Mouse (Mus musculus) MEL (cell line): ENCODE measurements around the gene Sh3pxd2b. TPM values are rescaled to one million over a fixed set of nuclear protein-coding genes. Genes with fewer than 3 reads are reported as not detected.

ENCODE experiments used
- DNase-seq: peaks from one replicate; pipeline ENCODE4 v3.0.0; 2011; ENCODE audit warnings: low read depth, low spot score
- H3K27ac ChIP-seq: 2 replicates; pipeline ENCODE4 v1.5.1; 2012; ENCODE audit warnings: low read depth, mild to moderate bottlenecking, control low read depth, low read length, moderate library complexity; ENCODE audit not compliant: control insufficient read depth
- H3K27me3 ChIP-seq, 2 experiments: fragments of 150-350 bp in 1 of 2; sonication (generic) in 1 of 2; 2 replicates each; pipeline ENCODE4 v1.6.1; 2012; ENCODE audit warnings: low read length in 2 of 2, mild to moderate bottlenecking in 2 of 2, improper control_type of control experiment in 1 of 2, moderate library complexity in 1 of 2; ENCODE audit not compliant: insufficient read depth in 2 of 2, control insufficient read depth in 1 of 2
- H3K36me3 ChIP-seq, 2 experiments: 2 replicates each; pipeline ENCODE4 v1.6.1; 2012 to 2014; ENCODE audit warnings: low read length in 2 of 2, improper control_type of control experiment in 1 of 2, inconsistent platforms in 1 of 2, mild to moderate bottlenecking in 1 of 2; ENCODE audit not compliant: insufficient read depth in 2 of 2, control insufficient read depth in 1 of 2
- H3K4me1 ChIP-seq, 2 experiments: fragments of 150-350 bp in 1 of 2; sonication (generic) in 1 of 2; 2 replicates each; pipeline ENCODE4 v1.6.1; 2012; ENCODE audit warnings: low read length in 2 of 2, improper control_type of control experiment in 1 of 2, mild to moderate bottlenecking in 1 of 2; ENCODE audit not compliant: insufficient read depth in 2 of 2, control insufficient read depth in 1 of 2
- H3K4me3 ChIP-seq, 2 experiments: fragments of 150-350 bp in 1 of 2; sonication (generic) in 1 of 2; 2 replicates each; pipeline ENCODE4 v1.5.1; 2012; ENCODE audit warnings: low read depth in 2 of 2, low read length in 2 of 2, mild to moderate bottlenecking in 2 of 2, moderate library complexity in 2 of 2, control low read depth in 1 of 2, improper control_type of control experiment in 1 of 2; ENCODE audit not compliant: control insufficient read depth in 1 of 2, insufficient read depth in 1 of 2
- H3K79me2 ChIP-seq: 2 replicates; pipeline ENCODE4 v1.6.1; 2012; ENCODE audit warnings: mild to moderate bottlenecking, low read length, moderate library complexity; ENCODE audit not compliant: control insufficient read depth, poor library complexity, insufficient read depth
- H3K9ac ChIP-seq: 2 replicates; pipeline ENCODE4 v1.6.1; 2012; ENCODE audit warnings: low read depth, mild to moderate bottlenecking, control low read depth, low read length, moderate library complexity; ENCODE audit not compliant: control insufficient read depth, poor library complexity, severe bottlenecking
- H3K9me3 ChIP-seq: fragments of 150-350 bp; sonication (generic); replicated peaks from 2 replicates; pipeline ENCODE4 v1.6.1; 2012; ENCODE audit warnings: mild to moderate bottlenecking, low read length, improper control_type of control experiment, moderate library complexity; ENCODE audit not compliant: insufficient read depth
- BHLHE40 ChIP-seq: IDR thresholded peaks from 2 replicates; pipeline ENCODE4 v1.6.1; 2012; ENCODE audit warnings: low read depth, mild to moderate bottlenecking, inconsistent platforms, low read length, improper control_type of control experiment, borderline replicate concordance
- CHD1 ChIP-seq: IDR thresholded peaks from 2 replicates; pipeline ENCODE4 v1.6.1; 2012; ENCODE audit warnings: low read depth, mild to moderate bottlenecking, inconsistent platforms, low read length, improper control_type of control experiment
- CTCF ChIP-seq, 3 experiments: IDR thresholded peaks in 2 of 3; conservative IDR thresholded peaks in 1 of 3; 2 replicates each; pipeline ENCODE4 v1.5.1; 2011 to 2012; ENCODE audit warnings: low read length in 3 of 3, low read depth in 2 of 3, mild to moderate bottlenecking in 2 of 3, improper control_type of control experiment in 1 of 3, inconsistent platforms in 1 of 3, mixed read lengths in 1 of 3, moderate library complexity in 1 of 3; ENCODE audit not compliant: control insufficient read depth in 1 of 3, insufficient read depth in 1 of 3, poor library complexity in 1 of 3, severe bottlenecking in 1 of 3
- EP300 ChIP-seq, 2 experiments: IDR thresholded peaks; 2 replicates each; pipeline ENCODE4 v1.6.1; 2011; ENCODE audit warnings: improper control_type of control experiment in 2 of 2, low read length in 2 of 2, low read depth in 1 of 2, mild to moderate bottlenecking in 1 of 2
- ETS1 ChIP-seq: IDR thresholded peaks from 2 replicates; pipeline ENCODE4 v1.6.1; 2012; ENCODE audit warnings: low read depth, mild to moderate bottlenecking, inconsistent platforms, low read length, improper control_type of control experiment, moderate library complexity
- GATA1 ChIP-seq: IDR thresholded peaks from 2 replicates; pipeline ENCODE4 v1.6.1; 2011; ENCODE audit warnings: low read depth, low read length, improper control_type of control experiment
- HCFC1 ChIP-seq: IDR thresholded peaks from 2 replicates; pipeline ENCODE4 v1.6.1; 2012; ENCODE audit warnings: low read depth, mild to moderate bottlenecking, inconsistent platforms, low read length, improper control_type of control experiment, moderate library complexity
- JUND ChIP-seq: IDR thresholded peaks from 2 replicates; pipeline ENCODE4 v1.6.1; 2011; ENCODE audit warnings: low read depth, mild to moderate bottlenecking, improper control_type of control experiment, low read length
- KAT2A ChIP-seq: conservative IDR thresholded peaks from 2 replicates; pipeline ENCODE4 v1.6.1; 2012; ENCODE audit warnings: low read depth, low read length, improper control_type of control experiment, inconsistent platforms
- MAX ChIP-seq: IDR thresholded peaks from 2 replicates; pipeline ENCODE4 v1.6.1; 2011; ENCODE audit warnings: low read length, improper control_type of control experiment
- MAZ ChIP-seq: IDR thresholded peaks from 2 replicates; pipeline ENCODE4 v1.6.1; 2012; ENCODE audit warnings: low read depth, mild to moderate bottlenecking, inconsistent platforms, low read length, improper control_type of control experiment
- MEF2A ChIP-seq: IDR thresholded peaks from 2 replicates; pipeline ENCODE4 v1.6.1; 2014; ENCODE audit warnings: low read depth, mild to moderate bottlenecking, inconsistent platforms, low read length, improper control_type of control experiment; ENCODE audit not compliant: poor library complexity, insufficient replicate concordance, severe bottlenecking; ENCODE audit errors: extremely low read depth
- MYB ChIP-seq: IDR thresholded peaks from 2 replicates; pipeline ENCODE4 v1.6.1; 2011; ENCODE audit warnings: mild to moderate bottlenecking, low read depth, low read length, improper control_type of control experiment
- MYC ChIP-seq: IDR thresholded peaks from 2 replicates; pipeline ENCODE4 v1.6.1; 2011; ENCODE audit warnings: low read depth, mild to moderate bottlenecking, low read length, improper control_type of control experiment, moderate library complexity
- NELFE ChIP-seq: IDR thresholded peaks from 2 replicates; pipeline ENCODE4 v1.6.1; 2011; ENCODE audit warnings: low read depth, low read length, improper control_type of control experiment
- POLR2A ChIP-seq, 2 experiments: IDR thresholded peaks; 2 replicates each; pipeline ENCODE4 v1.6.1; 2011 to 2012; ENCODE audit warnings: low read length in 2 of 2, mild to moderate bottlenecking in 2 of 2, control low read depth in 1 of 2, improper control_type of control experiment in 1 of 2, low read depth in 1 of 2, moderate library complexity in 1 of 2; ENCODE audit not compliant: control insufficient read depth in 1 of 2, insufficient read depth in 1 of 2, poor library complexity in 1 of 2
- RCOR1 ChIP-seq: IDR thresholded peaks from 2 replicates; pipeline ENCODE4 v1.6.1; 2012; ENCODE audit warnings: low read depth, mild to moderate bottlenecking, inconsistent platforms, low read length, improper control_type of control experiment
- SIN3A ChIP-seq: IDR thresholded peaks from 2 replicates; pipeline ENCODE4 v1.6.1; 2012; ENCODE audit warnings: low read length, improper control_type of control experiment, inconsistent platforms
- SMC3 ChIP-seq: IDR thresholded peaks from 2 replicates; pipeline ENCODE4 v1.6.1; 2011; ENCODE audit warnings: low read depth, low read length, improper control_type of control experiment
- TBP ChIP-seq: IDR thresholded peaks from 2 replicates; pipeline ENCODE4 v1.8.0; 2011; ENCODE audit warnings: low read depth, low read length, improper control_type of control experiment
- TCF12 ChIP-seq: IDR thresholded peaks from 2 replicates; pipeline ENCODE4 v1.6.1; 2014; ENCODE audit warnings: low read depth, mild to moderate bottlenecking, inconsistent platforms, low read length, improper control_type of control experiment, moderate library complexity
- UBTF ChIP-seq: IDR thresholded peaks from 2 replicates; pipeline ENCODE4 v1.6.1; 2012; ENCODE audit warnings: low read depth, mild to moderate bottlenecking, inconsistent platforms, low read length, improper control_type of control experiment, moderate library complexity, borderline replicate concordance; ENCODE audit not compliant: insufficient read depth
- USF1 ChIP-seq: IDR thresholded peaks from 2 replicates; pipeline ENCODE4 v1.6.1; 2014; ENCODE audit warnings: low read depth, mild to moderate bottlenecking, inconsistent platforms, low read length, improper control_type of control experiment, moderate library complexity
- USF2 ChIP-seq, 2 experiments: IDR thresholded peaks; 2 replicates each; pipeline ENCODE4 v1.6.1; 2011 to 2012; ENCODE audit warnings: improper control_type of control experiment in 2 of 2, low read length in 2 of 2, borderline replicate concordance in 1 of 2, inconsistent platforms in 1 of 2, low read depth in 1 of 2, mild to moderate bottlenecking in 1 of 2; ENCODE audit not compliant: insufficient read depth in 1 of 2
- ZC3H11A ChIP-seq: IDR thresholded peaks from 2 replicates; pipeline ENCODE4 v1.6.1; 2012; ENCODE audit warnings: low read depth, mild to moderate bottlenecking, inconsistent platforms, low read length, improper control_type of control experiment
- ZMIZ1 ChIP-seq: IDR thresholded peaks from 2 replicates; pipeline ENCODE4 v1.6.1; 2012; ENCODE audit warnings: low read depth, mild to moderate bottlenecking, inconsistent platforms, low read length, improper control_type of control experiment, moderate library complexity
- ZNF384 ChIP-seq: IDR thresholded peaks from 2 replicates; pipeline ENCODE4 v1.6.1; 2012; ENCODE audit warnings: low read depth, mild to moderate bottlenecking, inconsistent platforms, low read length, improper control_type of control experiment
- polyA plus RNA-seq, 2 experiments: library from polyadenylated mRNA; stranded (reverse) in 1 of 2; unstranded in 1 of 2; fragments of >175 nt in 1 of 2; fragments of >200 nt in 1 of 2; gene quantifications; 2 replicates each; pipeline versions ENCODE4 v1.2.1 to v1.2.4; 2012; ENCODE audit warnings: low replicate concordance in 2 of 2, low read depth in 1 of 2; ENCODE audit not compliant: insufficient read length in 2 of 2, insufficient read depth in 1 of 2, missing spikeins in 1 of 2
- total RNA-seq: library from RNA; depleted of rRNA; stranded (reverse); fragments of 300-350 nt; gene quantifications from 2 replicates; pipeline ENCODE4 v1.2.3, GENCODE M21; 2012

Sh3pxd2b gene
- total and polyA plus RNA-seq, 3 experiments = 9.6 to 17.0 TPM; not detected in 1

- Histone ChIP-seq H3K9ac (no peak overlapping the region), H3K4me1 (no peaks in the 10 kb centered on the region), H3K79me2 (no peaks in the 10 kb centered on the region), H3K9me3 (no peaks in the 10 kb centered on the region), H3K4me3 (no peak overlapping the region), H3K27me3 (peaks cover 14 to 15% of the 10 kb centered on the region in 2 experiments), H3K36me3 (no peaks in the 10 kb centered on the region), H3K27ac (no peak overlapping the region)
- TF ChIP-seq GATA1 (no peak), UBTF (no peak), ZNF384 (no peak), MEF2A (no peak), ETS1 (no peak), ZMIZ1 (no peak), TCF12 (no peak), HCFC1 (no peak), NELFE (no peak), MYC (no peak), POLR2A (IDR thresholded peaks at IDR 0.05; ENCODE audit: control insufficient read depth in 1 of 2, insufficient read depth in 1 of 2, low read depth in 1 of 2, low read length in 2 of 2, poor library complexity in 1 of 2) (no peak), USF2 (IDR thresholded peaks at IDR 0.05; ENCODE audit: borderline replicate concordance in 1 of 2, insufficient read depth in 1 of 2, low read depth in 1 of 2, low read length in 2 of 2) (no peak), TBP (no peak), BHLHE40 (no peak)
- DNase-seq = no peak
Observed at GRCm38 (mm10) chr11:32333235-32333634, 14.4 kb upstream of the Sh3pxd2b start.

- Histone ChIP-seq H3K27ac (no peak overlapping the region), H3K36me3 (no peaks in the 10 kb centered on the region), H3K9me3 (no peaks in the 10 kb centered on the region), H3K79me2 (no peaks in the 10 kb centered on the region), H3K27me3 (peaks cover 6 to 15% of the 10 kb centered on the region in 2 experiments), H3K4me1 (peaks cover 0 to 4% of the 10 kb centered on the region in 2 experiments; a peak in 1 of 4 replicates), H3K4me3 (no peak overlapping the region), H3K9ac (no peak overlapping the region)
- TF ChIP-seq MYB = no peak
- no peak for TF ChIP-seq ZMIZ1
- no peak for TF ChIP-seq ZNF384
- TF ChIP-seq POLR2A (IDR thresholded peaks at IDR 0.05; ENCODE audit: control insufficient read depth in 1 of 2, insufficient read depth in 1 of 2, low read depth in 1 of 2, low read length in 2 of 2, poor library complexity in 1 of 2) = no peak
- TF ChIP-seq BHLHE40 = no peak
- no peak for TF ChIP-seq MAX
- no peak for TF ChIP-seq SIN3A
- TF ChIP-seq CHD1 = no peak
- no peak for TF ChIP-seq MAZ
- no peak for TF ChIP-seq CTCF (IDR thresholded peaks at IDR 0.05 in 2 of 3, conservative IDR thresholded peaks at IDR 0.05 in 1 of 3; ENCODE audit: control insufficient read depth in 1 of 3, insufficient read depth in 1 of 3, low read depth in 2 of 3, low read length in 3 of 3, poor library complexity in 1 of 3, severe bottlenecking in 1 of 3)
- no peak for TF ChIP-seq JUND
- no peak for TF ChIP-seq NELFE
- TF ChIP-seq KAT2A = no peak
- TF ChIP-seq EP300 (IDR thresholded peaks at IDR 0.05; ENCODE audit: low read depth in 1 of 2, low read length in 2 of 2) = no peak
- no peak for TF ChIP-seq RCOR1
- TF ChIP-seq ETS1 = no peak
- no peak for TF ChIP-seq TBP
- TF ChIP-seq USF1 = no peak
- no peak for TF ChIP-seq ZC3H11A
- no peak for TF ChIP-seq SMC3
- DNase-seq = no peak
Observed at GRCm38 (mm10) chr11:32336435-32336907, 11.1 kb upstream of the Sh3pxd2b start.
